Mouse (Mus musculus) urinary bladder, adult 18-20 months (tissue): ENCODE results near the gene Tvp23a.
A peak's percentile ranks its signal among the peaks of the same experiment; 100 is the strongest.

Experiments used
- DNase-seq, 2 experiments: peaks; one replicate each; pipeline ENCODE4 v3.0.0; 2022; ENCODE audit warnings: low spot score in 2 of 2, mixed read lengths in 2 of 2

Gene Tvp23a

GRCm38 (mm10) chr16:10394699-10395540 lies 52.2 kb downstream of the Tvp23a start, which contains the start of gene Tekt5:
Tekt5 (minus strand) TSS chr16:10395490.
- peak; percentile 48 to 69 for DNase-seq

- no peak for DNase-seq
Measured at GRCm38 (mm10) chr16:10392587-10392986, 54.6 kb downstream of the Tvp23a start.

GRCm38 (mm10) chr16:10388634-10389365 lies 58.4 kb downstream of the Tvp23a start:
- DNase-seq, result no peak

GRCm38 (mm10) chr16:10385261-10385660 lies 61.9 kb downstream of the Tvp23a start:
- peak; percentile 41 to 46 for DNase-seq

GRCm38 (mm10) chr16:10384544-10384943 lies 62.6 kb downstream of the Tvp23a start:
- DNase-seq, result no peak

- peak in 1 of 2 experiments; percentile 49 for DNase-seq
Measured at GRCm38 (mm10) chr16:10384060-10384497, 63.1 kb downstream of the Tvp23a start.

- no peak for DNase-seq
Measured at GRCm38 (mm10) chr16:10379531-10379930, 67.6 kb downstream of the Tvp23a start.

GRCm38 (mm10) chr16:10377286-10377685 lies 69.9 kb downstream of the Tvp23a start:
- DNase-seq, result no peak

- peak; percentile 51 to 68 for DNase-seq
Measured at GRCm38 (mm10) chr16:10374254-10375011, 72.7 kb downstream of the Tvp23a start.

- DNase-seq, result no peak
Measured at GRCm38 (mm10) chr16:10372372-10372771, 74.8 kb downstream of the Tvp23a start.
